Mouse (Mus musculus): ENCODE measurements around the gene Mlxipl.

- TF ChIP-seq POLR2A (IDR thresholded peaks at IDR 0.05; ENCODE audit: insufficient read depth, low read depth, low read length) (no peak; the same call in 1 of the 2 replicates), CTCF (IDR thresholded peaks at IDR 0.05) (peak; percentile 79), EP300 (IDR thresholded peaks at IDR 0.05; ENCODE audit: insufficient read depth, low read depth, low read length) (peak; percentile 78)
Measured at GRCm38 (mm10) chr5:135107521-135108501, 18.1 kb downstream of the Mlxipl start.
